Mouse (Mus musculus) layer of hippocampus, postnatal 36 days (tissue): Measurements from ENCODE around the gene Sall1. TPM values are rescaled to one million over a fixed set of nuclear protein-coding genes. Genes with fewer than 3 reads are reported as not detected.

ENCODE experiments used
- DNase-seq, 2 experiments: peaks; one replicate each; pipeline ENCODE4 v3.0.0; 2022
- microRNA-seq, 2 experiments: library from miRNA; unstranded; fragments of <30 nt; microRNA quantifications; one replicate each; pipeline ENCODE4 v1.2.0; 2021
- total RNA-seq, 2 experiments: library from RNA; stranded (reverse); gene quantifications; 2 replicates each; pipeline ENCODE4 v1.2.3; 2021

The Sall1 gene
- total RNA-seq, 2 experiments from 2014 or later, result 11.8 to 13.9 TPM

DNA sequence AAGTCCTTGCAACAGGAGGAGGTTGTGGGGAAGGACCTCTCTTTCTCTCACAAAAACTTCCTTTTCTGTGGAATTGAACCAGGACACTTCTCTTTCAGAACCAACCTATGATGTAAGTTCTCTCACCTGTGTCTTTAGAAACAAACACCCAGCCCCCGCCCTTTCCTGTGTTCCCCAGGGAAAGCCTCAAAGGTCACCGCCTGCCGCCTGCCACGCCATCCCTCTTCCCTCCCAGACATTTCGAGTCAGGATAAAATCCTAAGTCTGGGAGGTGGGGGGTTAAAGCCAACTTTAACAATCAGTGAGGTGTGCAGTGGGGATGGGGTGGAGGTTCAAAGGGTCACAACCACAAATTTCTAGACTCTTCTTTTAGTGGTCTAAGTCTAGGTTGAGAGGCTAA is 52.8 kb downstream of the Sall1 start:
- no peak for DNase-seq

DNA sequence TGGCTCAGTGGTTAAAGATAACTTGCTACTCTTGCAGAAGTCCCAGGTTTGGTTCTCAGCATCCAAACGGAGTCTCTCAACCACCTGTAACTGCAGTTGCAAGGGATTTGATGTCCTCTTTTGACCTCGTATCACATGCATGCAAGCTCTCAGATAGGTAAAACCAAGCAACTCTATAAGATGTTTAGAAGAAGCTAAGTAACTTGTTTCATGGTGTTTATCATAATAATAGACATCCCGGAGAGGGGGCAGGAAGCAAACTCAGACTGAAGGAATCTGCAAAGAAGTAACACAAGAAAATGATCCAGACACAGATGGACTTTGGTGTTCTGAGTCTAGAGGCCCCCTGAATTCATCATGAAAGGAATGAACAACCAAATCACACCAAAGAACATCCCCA is 55.0 kb downstream of the Sall1 start:
- DNase-seq, result no peak

DNA sequence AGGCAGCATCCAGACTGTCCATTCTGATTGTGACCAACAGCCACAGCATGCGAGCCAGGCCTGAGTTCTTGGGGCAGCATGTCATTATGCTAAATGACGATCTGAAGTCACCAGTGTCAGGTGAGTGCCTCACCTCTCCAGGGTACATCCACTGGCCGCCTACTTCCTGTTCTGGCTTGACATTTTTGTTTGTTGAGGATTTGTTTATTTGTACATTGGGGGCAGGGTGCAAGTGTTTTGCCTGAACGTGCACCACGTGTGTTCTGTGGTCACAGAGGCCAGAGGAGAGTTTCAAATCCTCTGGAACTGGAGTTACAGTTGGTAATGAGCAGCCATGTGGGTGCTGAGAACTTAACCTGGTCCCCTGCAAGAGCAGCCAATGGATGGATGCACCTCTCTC is 60.5 kb downstream of the Sall1 start:
- no peak for DNase-seq

Small RNAs within 50 kb of the gene (microRNA-seq; reads per million reads assigned to microRNA genes)
- 0 reads per million in 2 experiments for gene Mir8110
